Mouse (Mus musculus): ENCODE measurements around the gene Clcn3.

GRCm38 (mm10) chr8:60890520-60890874 is 92.6 kb downstream of the Clcn3 start:
- TF ChIP-seq POLR2A (IDR thresholded peaks at IDR 0.05; ENCODE audit: low read depth, low read length): no peak
- no peak for TF ChIP-seq CTCF (conservative IDR thresholded peaks at IDR 0.05; ENCODE audit: insufficient read depth, insufficient read length, low read depth, low read length)
